Mouse (Mus musculus): ENCODE data around the gene Nes. TPM values are rescaled to one million over a fixed set of nuclear protein-coding genes. Genes with fewer than 3 reads are reported as not detected.
A peak's percentile ranks its signal among the peaks of the same experiment; 100 is the strongest.

Gene Nes
- polyA plus RNA-seq, 1 experiment from 2014 or later, result 5.7 TPM

- DNase-seq (ENCODE audit: low spot score), result no peak
- no peak overlapping the region for H3K4me2 ChIP-seq (replicated peaks; ENCODE audit: low read depth)
- no peak for ATAC-seq (ENCODE audit: low FRiP score, low TSS enrichment)
- TF ChIP-seq EP300 (optimal IDR thresholded peaks at IDR 0.05) (no peak), CTCF (IDR thresholded peaks at IDR 0.05; ENCODE audit: low read depth) (no peak)
- H3K9me3 ChIP-seq (ENCODE audit: control insufficient read depth, low read length), result no peaks in the 10 kb centered on the region
- H3K27ac ChIP-seq (replicated peaks), result no peak overlapping the region; the same call in 1 of the 2 replicates
- no peak overlapping the region for H3K9ac ChIP-seq (ENCODE audit: low read length)
- no peaks in the 10 kb centered on the region for H3K27me3 ChIP-seq (ENCODE audit: control insufficient read depth, insufficient read depth, low read length)
- peaks cover 6% of the 10 kb centered on the region; the same call in 1 of the 2 replicates for H3K36me3 ChIP-seq (ENCODE audit: control insufficient read depth, insufficient read depth, low read length)
- no peak overlapping the region for H3K4me3 ChIP-seq (ENCODE audit: low read depth, low read length)
- H3K4me1 ChIP-seq (replicated peaks; ENCODE audit: control insufficient read depth, insufficient read depth), result peaks cover 3% of the 10 kb centered on the region
- 72% methylated on average over 7 of the region's 7 CpGs for WGBS
Observed at GRCm38 (mm10) chr3:87943586-87943985, 27.3 kb upstream of the Nes start.

GRCm38 (mm10) chr3:87944838-87945600 lies 25.9 kb upstream of the Nes start:
- no peak overlapping the region for H3K27ac ChIP-seq (replicated peaks)
- 19% methylated on average over 3 of the region's 4 CpGs for WGBS
- H3K4me1 ChIP-seq (replicated peaks; ENCODE audit: control insufficient read depth, insufficient read depth), result peaks cover 3% of the 10 kb centered on the region
- H3K9me3 ChIP-seq (ENCODE audit: control insufficient read depth, low read length), result no peaks in the 10 kb centered on the region
- TF ChIP-seq CTCF (IDR thresholded peaks at IDR 0.05; ENCODE audit: low read depth) (no peak), EP300 (optimal IDR thresholded peaks at IDR 0.05) (no peak)
- H3K4me2 ChIP-seq (replicated peaks; ENCODE audit: low read depth), result no peak overlapping the region
- H3K4me3 ChIP-seq (ENCODE audit: low read depth, low read length), result no peak overlapping the region
- 0 out of 2 replicates have a peak overlapping the region, but pooled peaks have one; percentile 14 for H3K9ac ChIP-seq (ENCODE audit: low read length)
- 0 out of 2 replicates have a peak, but pooled peaks cover 3% of the 10 kb centered on the region for H3K36me3 ChIP-seq (ENCODE audit: control insufficient read depth, insufficient read depth, low read length)
- ATAC-seq (ENCODE audit: low FRiP score, low TSS enrichment) (peak; percentile 58), DNase-seq (ENCODE audit: low spot score) (peak; percentile 17)
- H3K27me3 ChIP-seq (ENCODE audit: control insufficient read depth, insufficient read depth, low read length), result no peaks in the 10 kb centered on the region

- no peak overlapping the region for H3K4me3 ChIP-seq (ENCODE audit: low read depth, low read length)
- DNase-seq (ENCODE audit: low spot score), result no peak
- H3K4me1 ChIP-seq (replicated peaks; ENCODE audit: control insufficient read depth, insufficient read depth), result peaks cover 3% of the 10 kb centered on the region
- no peak overlapping the region for H3K4me2 ChIP-seq (replicated peaks; ENCODE audit: low read depth)
- 44% methylated on average over 12 of the region's 12 CpGs for WGBS
- H3K36me3 ChIP-seq (ENCODE audit: control insufficient read depth, insufficient read depth, low read length), result 0 out of 2 replicates have a peak, but pooled peaks cover 3% of the 10 kb centered on the region
- H3K27me3 ChIP-seq (ENCODE audit: control insufficient read depth, insufficient read depth, low read length), result no peaks in the 10 kb centered on the region
- no peaks in the 10 kb centered on the region for H3K9me3 ChIP-seq (ENCODE audit: control insufficient read depth, low read length)
- no peak overlapping the region for H3K27ac ChIP-seq (replicated peaks)
- ATAC-seq (ENCODE audit: low FRiP score, low TSS enrichment), result no peak
- no peak overlapping the region for H3K9ac ChIP-seq (ENCODE audit: low read length)
- TF ChIP-seq CTCF (IDR thresholded peaks at IDR 0.05; ENCODE audit: low read depth), result no peak
- TF ChIP-seq EP300 (optimal IDR thresholded peaks at IDR 0.05), result no peak
Observed at GRCm38 (mm10) chr3:87945781-87946540, 24.9 kb upstream of the Nes start.

- H3K4me1 ChIP-seq (replicated peaks; ENCODE audit: control insufficient read depth, insufficient read depth), result peaks cover 3% of the 10 kb centered on the region
- ATAC-seq (ENCODE audit: low FRiP score, low TSS enrichment), result no peak
- DNase-seq (ENCODE audit: low spot score), result no peak
- H3K27me3 ChIP-seq (ENCODE audit: control insufficient read depth, insufficient read depth, low read length), result no peaks in the 10 kb centered on the region
- H3K9ac ChIP-seq (ENCODE audit: low read length), result no peak overlapping the region
- no peak overlapping the region for H3K27ac ChIP-seq (replicated peaks)
- no peak overlapping the region for H3K4me3 ChIP-seq (ENCODE audit: low read depth, low read length)
- TF ChIP-seq CTCF (IDR thresholded peaks at IDR 0.05; ENCODE audit: low read depth), result no peak
- TF ChIP-seq EP300 (optimal IDR thresholded peaks at IDR 0.05), result no peak
- H3K36me3 ChIP-seq (ENCODE audit: control insufficient read depth, insufficient read depth, low read length), result 0 out of 2 replicates have a peak, but pooled peaks cover 3% of the 10 kb centered on the region
- WGBS, result 50% methylated on average over 1 of the region's 1 CpGs
- no peaks in the 10 kb centered on the region for H3K9me3 ChIP-seq (ENCODE audit: control insufficient read depth, low read length)
- no peak overlapping the region for H3K4me2 ChIP-seq (replicated peaks; ENCODE audit: low read depth)
Observed at GRCm38 (mm10) chr3:87946541-87946860, 24.4 kb upstream of the Nes start.

- no peak for TF ChIP-seq EP300 (optimal IDR thresholded peaks at IDR 0.05)
- peak overlapping the region; percentile 50 for H3K4me2 ChIP-seq (replicated peaks; ENCODE audit: low read depth)
- no peak for DNase-seq (ENCODE audit: low spot score)
- 14% methylated on average over 26 of the region's 26 CpGs for WGBS
- peak overlapping the region; percentile 22 for H3K4me3 ChIP-seq (ENCODE audit: low read depth, low read length)
- H3K36me3 ChIP-seq (ENCODE audit: control insufficient read depth, insufficient read depth, low read length), result 0 out of 2 replicates have a peak, but pooled peaks cover 3% of the 10 kb centered on the region
- no peaks in the 10 kb centered on the region for H3K27me3 ChIP-seq (ENCODE audit: control insufficient read depth, insufficient read depth, low read length)
- peaks cover 3% of the 10 kb centered on the region for H3K4me1 ChIP-seq (replicated peaks; ENCODE audit: control insufficient read depth, insufficient read depth)
- H3K27ac ChIP-seq (replicated peaks), result no peak overlapping the region
- ATAC-seq (ENCODE audit: low FRiP score, low TSS enrichment), result no peak
- H3K9me3 ChIP-seq (ENCODE audit: control insufficient read depth, low read length), result no peaks in the 10 kb centered on the region
- H3K9ac ChIP-seq (ENCODE audit: low read length), result 0 out of 2 replicates have a peak overlapping the region, but pooled peaks have one; percentile 31
Observed at GRCm38 (mm10) chr3:87947056-87947810, 23.6 kb upstream of the Nes start.
